Mouse (Mus musculus): ENCODE measurements at regions not wholly inside any gene's neighbourhood (a gene's known extent, or its start where the extent isn't known, plus 50 kb on each side); places are given as distances from the start of the nearest gene placed in this dataset.

- DNase-seq = peak; percentile 91
Observed at GRCm38 (mm10) chr13:44042730-44043493, 258.3 kb downstream of the Cd83 start.

- no peak for DNase-seq
Observed at GRCm38 (mm10) chr13:44043494-44043885, 258.9 kb downstream of the Cd83 start.

GRCm38 (mm10) chr13:44044546-44045216, 260.1 kb downstream of the Cd83 start:
- DNase-seq = no peak

GRCm38 (mm10) chr13:44046436-44046835, 261.9 kb downstream of the Cd83 start:
- peak; percentile 98 for DNase-seq

GRCm38 (mm10) chr13:44054157-44054556, 269.6 kb downstream of the Cd83 start:
- DNase-seq = peak; percentile 91

GRCm38 (mm10) chr13:44055573-44056491, 271.3 kb downstream of the Cd83 start:
- DNase-seq = peak; percentile 98

GRCm38 (mm10) chr13:44056716-44057115, 272.1 kb downstream of the Cd83 start:
- no peak for DNase-seq

- DNase-seq = no peak
Observed at GRCm38 (mm10) chr13:44057542-44057941, 273.0 kb downstream of the Cd83 start.

- DNase-seq = peak; percentile 92
Observed at GRCm38 (mm10) chr13:44058277-44058676, 273.7 kb downstream of the Cd83 start.

GRCm38 (mm10) chr13:44059436-44059835, 274.9 kb downstream of the Cd83 start:
- no peak for DNase-seq

GRCm38 (mm10) chr13:44061286-44061685, 276.7 kb downstream of the Cd83 start:
- DNase-seq = no peak

- peak; percentile 91 for DNase-seq
Observed at GRCm38 (mm10) chr13:44061721-44062300, 277.2 kb downstream of the Cd83 start.

GRCm38 (mm10) chr13:44063317-44063716, 278.7 kb downstream of the Cd83 start:
- no peak for DNase-seq

- DNase-seq = no peak
Observed at GRCm38 (mm10) chr13:44064026-44064425, 279.5 kb downstream of the Cd83 start.

- peak; percentile 96 for DNase-seq
Observed at GRCm38 (mm10) chr13:44065741-44066185, 281.2 kb downstream of the Cd83 start.

GRCm38 (mm10) chr13:44067244-44067643, 282.7 kb downstream of the Cd83 start:
- peak; percentile 98 for DNase-seq

- DNase-seq = no peak
Observed at GRCm38 (mm10) chr13:44068951-44069350, 284.4 kb downstream of the Cd83 start.

- DNase-seq = peak; percentile 30
Observed at GRCm38 (mm10) chr13:44073122-44073521, 288.5 kb downstream of the Cd83 start.

GRCm38 (mm10) chr13:44074172-44074571, 289.6 kb downstream of the Cd83 start:
- DNase-seq = peak; percentile 80

- peak; percentile 49 for DNase-seq
Observed at GRCm38 (mm10) chr13:44077022-44077421, 292.4 kb downstream of the Cd83 start.

- DNase-seq = peak; percentile 81
Observed at GRCm38 (mm10) chr13:44085621-44086510, 301.3 kb downstream of the Cd83 start.

- DNase-seq = peak; percentile 58
Observed at GRCm38 (mm10) chr13:44086801-44087200, 302.2 kb downstream of the Cd83 start.

All from heart, adult 11 months (tissue).